Mouse (Mus musculus) spleen, postnatal 0 days (tissue): ENCODE results near the gene Fut1. TPM values are rescaled to one million over a fixed set of nuclear protein-coding genes. Genes with fewer than 3 reads are reported as not detected.

Experiments
- polyA plus RNA-seq: library from polyadenylated mRNA; unstranded; fragments of >200 nt; fragmentation: Nextera tagmentation; extraction: Ambion mirVana; gene quantifications from 2 replicates; pipeline ENCODE4 v1.2.1, GENCODE M21; 2015

Fut1 gene
- not detected in 2 replicates for polyA plus RNA-seq

DNA sequence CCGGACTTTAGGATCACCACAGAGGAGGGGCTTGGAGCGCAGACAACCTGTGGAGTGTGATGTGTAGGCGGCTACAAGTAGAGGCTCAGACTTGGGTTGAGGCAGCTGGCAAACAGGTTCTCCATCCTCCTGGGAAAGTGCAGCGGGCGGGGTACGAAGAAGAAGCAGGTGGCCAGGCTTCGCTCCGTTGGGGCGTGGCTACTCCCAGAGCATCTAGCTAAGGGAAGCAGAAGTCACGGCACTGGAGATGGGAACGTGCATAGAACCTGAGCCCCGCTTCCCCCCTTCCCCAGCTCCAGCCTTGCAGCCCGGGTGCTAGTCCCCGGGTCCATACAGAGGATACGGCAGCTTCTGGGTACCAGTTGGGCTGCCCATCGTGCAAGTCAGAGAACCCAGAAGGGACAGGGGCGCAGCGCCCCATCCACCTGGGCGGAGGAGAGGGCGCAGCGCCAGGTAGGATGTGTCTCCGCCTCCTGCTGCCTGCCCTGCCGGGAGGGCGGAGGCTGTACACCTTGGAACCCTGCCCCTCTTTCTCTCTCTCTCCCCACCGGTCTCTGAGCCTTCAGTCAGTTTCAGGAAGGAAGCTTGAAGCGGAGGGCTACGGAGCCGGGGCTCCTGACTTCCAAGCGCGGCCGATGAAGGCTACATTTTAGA lies at the start of gene Fut1:
Fut1 (plus strand) TSS at position 248 of the 654 bp plus-strand sequence.

DNA sequence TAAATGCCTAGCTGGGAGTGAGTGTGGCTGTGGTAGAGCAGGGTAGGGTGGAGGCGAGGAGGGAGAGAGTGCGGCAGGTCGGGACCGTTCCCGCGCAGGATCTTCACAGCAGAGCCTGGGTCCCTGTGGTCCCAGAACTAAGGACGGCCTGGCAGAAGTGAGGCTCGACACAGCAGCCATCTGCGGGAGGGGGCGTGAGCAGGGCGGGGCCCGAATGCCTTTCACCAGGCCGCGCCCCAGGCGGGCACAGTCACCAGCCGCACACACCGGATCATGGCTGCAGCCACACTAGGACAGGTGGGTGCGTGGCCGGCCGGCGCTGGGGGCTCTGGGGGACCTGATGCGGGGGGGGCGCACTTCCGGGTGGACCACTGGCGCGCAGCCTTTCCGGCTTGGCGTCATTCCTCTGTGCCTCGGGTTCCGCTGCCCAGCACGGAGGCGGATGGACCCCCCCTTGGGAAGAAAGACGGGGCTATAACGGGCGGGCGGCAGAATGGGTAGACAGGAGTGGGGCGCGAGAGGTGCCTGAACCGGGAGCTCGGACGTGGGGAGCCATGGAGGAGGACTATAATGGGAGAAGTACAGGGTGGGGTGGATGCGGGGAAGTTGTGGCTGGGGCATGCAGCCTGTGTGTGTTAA lies 46.9 kb upstream of the Fut1 start, which contains the start of gene Bcat2:
Bcat2 (plus strand) TSS at position 51 of the 639 bp plus-strand sequence.

DNA sequence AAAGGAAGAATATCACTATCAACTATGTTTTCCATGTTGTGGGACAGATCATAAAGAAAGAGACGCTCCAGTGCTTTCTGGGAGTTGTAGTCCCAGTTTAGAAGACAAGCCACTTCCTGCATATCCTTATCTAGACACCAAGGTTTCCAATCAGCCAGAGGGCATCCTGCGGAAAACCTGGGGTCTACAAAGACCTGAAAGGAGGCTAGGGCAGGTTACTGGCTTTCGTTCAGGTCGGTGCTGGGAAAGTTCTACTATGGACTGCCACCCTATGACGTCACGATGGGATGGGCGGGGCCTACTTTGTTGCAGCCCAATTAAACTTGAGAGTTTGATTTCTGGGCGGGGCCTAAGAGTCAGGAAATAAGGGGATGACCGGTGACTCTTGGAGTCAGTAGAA lies 4.4 kb downstream of the Fut1 start, which contains the start of gene Izumo1:
Izumo1 (plus strand) TSS at position 369 of the 400 bp plus-strand sequence.

DNA sequence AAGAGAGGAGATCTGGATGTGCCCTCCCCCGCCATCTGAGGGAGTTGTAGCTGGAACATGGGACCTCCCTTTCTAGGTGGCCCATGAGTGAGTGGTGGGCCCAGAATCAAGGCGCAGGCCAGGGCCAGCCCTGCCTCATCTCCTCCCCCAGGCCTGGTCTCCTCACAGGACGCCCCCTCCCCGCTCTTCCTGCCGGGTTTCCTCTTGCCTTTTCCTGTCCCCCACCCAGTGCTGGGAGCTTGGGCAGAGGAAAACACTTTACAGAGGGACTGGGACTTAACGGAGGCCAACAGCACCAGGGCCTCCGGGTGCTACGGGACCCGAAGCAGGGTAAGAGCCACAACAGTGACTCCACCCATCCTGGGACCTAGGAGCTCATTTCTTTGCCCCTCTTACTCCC lies 10.2 kb downstream of the Fut1 start, which contains the start of gene Rasip1:
Rasip1 (plus strand) TSS at position 228 of the 400 bp plus-strand sequence.

DNA sequence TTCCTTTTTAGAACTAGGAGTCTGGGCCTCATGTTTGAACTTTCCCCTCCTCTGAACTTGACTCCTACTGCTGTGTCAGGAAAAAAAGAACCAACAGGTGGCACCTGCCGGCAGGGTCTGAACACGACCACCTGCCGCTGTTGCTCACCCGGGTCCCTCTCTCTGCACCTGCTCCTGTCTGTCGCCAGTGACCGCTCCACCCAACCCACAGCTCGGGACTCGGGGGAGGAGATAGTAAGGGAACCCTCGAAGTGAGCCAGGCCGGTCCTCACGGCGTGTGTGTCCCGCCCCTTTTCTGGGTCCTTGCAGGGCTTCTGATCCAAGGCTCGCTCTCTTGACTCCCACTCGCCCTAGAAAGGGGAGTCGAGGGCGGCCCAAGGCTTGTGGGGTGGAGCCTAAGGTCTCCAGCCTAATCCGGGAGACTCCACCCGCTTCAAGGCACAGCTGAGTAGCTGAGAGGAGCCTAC lies 22.5 kb downstream of the Fut1 start, which contains the start of gene Mamstr:
Mamstr (plus strand) TSS at position 417 of the 467 bp plus-strand sequence.

DNA sequence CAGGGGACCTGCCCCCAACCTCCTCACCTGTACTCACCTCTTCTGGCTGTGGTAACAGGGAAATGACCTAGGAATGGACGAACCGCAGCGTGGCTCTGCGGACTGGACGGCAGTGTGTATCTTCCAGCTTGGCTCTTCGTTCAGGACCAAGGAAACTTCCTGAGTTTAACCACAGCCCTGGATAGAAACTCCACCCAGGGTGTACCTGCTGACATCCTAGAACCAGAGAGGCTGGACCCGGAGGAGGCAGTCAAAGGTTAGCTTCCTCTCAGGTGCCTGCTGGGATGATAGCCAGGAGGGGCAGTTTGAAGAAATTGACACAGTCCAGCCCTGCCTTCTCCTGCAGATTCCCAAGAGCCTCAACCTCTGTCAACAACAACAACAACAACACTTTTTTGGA lies 49.1 kb downstream of the Fut1 start, which contains the start of gene Fut2:
Fut2 (minus strand) TSS at position 234 of the 400 bp plus-strand sequence.

Other genes with a start within 250 kb of the Fut1 start
- gene Lin7b, start 246.7 kb upstream of the Fut1 start, polyA plus RNA-seq = 0.41 TPM in 1 of 2 replicates, not detected in the other
- 126 and 132 TPM in 2 replicates for gene Snrnp70, start 221.5 kb upstream of the Fut1 start, polyA plus RNA-seq
- 0.05 and 0.06 TPM in 2 replicates for gene Kcna7, start 211.6 kb upstream of the Fut1 start, polyA plus RNA-seq
- gene Ntf5, start 203.6 kb upstream of the Fut1 start, polyA plus RNA-seq = 1.1 and 1.4 TPM in 2 replicates
- not detected in 2 replicates for gene Lhb, start 196.5 kb upstream of the Fut1 start, polyA plus RNA-seq
- 5.7 and 6.9 TPM in 2 replicates for gene Gys1, start 182.4 kb upstream of the Fut1 start, polyA plus RNA-seq
- 97.6 and 107 TPM in 2 replicates for gene Ruvbl2, start 179.2 kb upstream of the Fut1 start, polyA plus RNA-seq
- gene Ftl1, start 157.4 kb upstream of the Fut1 start, polyA plus RNA-seq = 4,601 and 4,690 TPM in 2 replicates
- gene Bax, start 150.4 kb upstream of the Fut1 start, polyA plus RNA-seq = 119 TPM in 2 replicates
- 0.73 and 0.78 TPM in 2 replicates for gene Tulp2, start 135.4 kb upstream of the Fut1 start, polyA plus RNA-seq
- gene Gm45808, start 130.5 kb upstream of the Fut1 start, polyA plus RNA-seq = not detected in 2 replicates
- gene Dhdh, start 128.5 kb upstream of the Fut1 start, polyA plus RNA-seq = 2.0 and 2.8 TPM in 2 replicates
- 129 and 141 TPM in 2 replicates for gene Nucb1, start 106.9 kb upstream of the Fut1 start, polyA plus RNA-seq
- 173 and 199 TPM in 2 replicates for gene Ppp1r15a, start 91.0 kb upstream of the Fut1 start, polyA plus RNA-seq
- gene Plekha4, start 91.0 kb upstream of the Fut1 start, polyA plus RNA-seq = 1.6 and 2.5 TPM in 2 replicates
- 1.5 and 1.7 TPM in 2 replicates for gene Hsd17b14, start 62.4 kb upstream of the Fut1 start, polyA plus RNA-seq
- gene Bcat2, start 47.1 kb upstream of the Fut1 start, polyA plus RNA-seq = 47.3 and 52.6 TPM in 2 replicates
- 0.13 TPM in 1 of 2 replicates, not detected in the other for gene Fgf21, start 1.8 kb upstream of the Fut1 start, polyA plus RNA-seq
- 0.06 TPM in 1 of 2 replicates, not detected in the other for gene Izumo1, start 4.5 kb downstream of the Fut1 start, polyA plus RNA-seq
- gene Rasip1, start 10.2 kb downstream of the Fut1 start, polyA plus RNA-seq = 7.4 and 9.0 TPM in 2 replicates
- 2.5 and 3.1 TPM in 2 replicates for gene Mamstr, start 22.7 kb downstream of the Fut1 start, polyA plus RNA-seq
- 0.10 and 0.32 TPM in 2 replicates for gene Fut2, start 49.1 kb downstream of the Fut1 start, polyA plus RNA-seq
- not detected in 2 replicates for gene Ntn5, start 66.7 kb downstream of the Fut1 start, polyA plus RNA-seq
- 0.10 TPM in 1 of 2 replicates, not detected in the other for gene Sec1, start 77.1 kb downstream of the Fut1 start, polyA plus RNA-seq
- 0.72 and 1.8 TPM in 2 replicates for gene Car11, start 82.6 kb downstream of the Fut1 start, polyA plus RNA-seq
- gene Dbp, start 87.8 kb downstream of the Fut1 start, polyA plus RNA-seq = 2.1 and 2.9 TPM in 2 replicates
- 888 and 898 TPM in 2 replicates for gene Rpl18, start 98.2 kb downstream of the Fut1 start, polyA plus RNA-seq
- gene Sphk2, start 100.7 kb downstream of the Fut1 start, polyA plus RNA-seq = 9.7 and 11.7 TPM in 2 replicates
- gene Fam83e, start 103.9 kb downstream of the Fut1 start, polyA plus RNA-seq = 0.29 and 0.65 TPM in 2 replicates
- not detected in 2 replicates for gene Spaca4, start 108.5 kb downstream of the Fut1 start, polyA plus RNA-seq
- 0.24 TPM in 1 of 2 replicates, not detected in the other for gene Lmtk3, start 166.4 kb downstream of the Fut1 start, polyA plus RNA-seq
- gene Sult2b1, start 167.4 kb downstream of the Fut1 start, polyA plus RNA-seq = 0.42 and 0.79 TPM in 2 replicates
- 36.4 and 37.5 TPM in 2 replicates for gene Cyth2, start 197.3 kb downstream of the Fut1 start, polyA plus RNA-seq
- 0.18 and 0.21 TPM in 2 replicates for gene Kcnj14, start 207.5 kb downstream of the Fut1 start, polyA plus RNA-seq
- 30.0 and 31.3 TPM in 2 replicates for gene Grwd1, start 213.7 kb downstream of the Fut1 start, polyA plus RNA-seq